Mouse (Mus musculus): ENCODE measurements at regions not wholly inside any gene's neighbourhood (a gene's known extent, or its start where the extent isn't known, plus 50 kb on each side); places are given as distances from the start of the nearest gene placed in this dataset.

GRCm38 (mm10) chr16:86604166-86604565 is 702.5 kb upstream of the Adamts5 start:
- DNase-seq: peak; percentile 54
- intact Hi-C loops (cut with DNase I): no loop called here

GRCm38 (mm10) chr16:86594992-86595391 is 693.4 kb upstream of the Adamts5 start:
- no peak for DNase-seq
- intact Hi-C loops (cut with DNase I): no loop called here

GRCm38 (mm10) chr16:86586044-86586443 is 684.4 kb upstream of the Adamts5 start:
- intact Hi-C loops (cut with DNase I): no loop called here
- DNase-seq: no peak

- intact Hi-C loops (cut with DNase I): no loop called here
- DNase-seq: no peak
These were observed 676.7 kb upstream of the Adamts5 start for GRCm38 (mm10) chr16:86578281-86578680.

- intact Hi-C loops (cut with DNase I): no loop called here
- no peak for DNase-seq
These were observed 645.9 kb upstream of the Adamts5 start for GRCm38 (mm10) chr16:86547465-86548043.

- DNase-seq: no peak
- intact Hi-C loops (cut with DNase I): no loop called here
These were observed 645.3 kb upstream of the Adamts5 start for GRCm38 (mm10) chr16:86546905-86547304.

GRCm38 (mm10) chr16:86544121-86544520 is 642.5 kb upstream of the Adamts5 start:
- intact Hi-C loops (cut with DNase I): no loop called here
- DNase-seq: no peak

GRCm38 (mm10) chr16:86536479-86536878 is 634.9 kb upstream of the Adamts5 start:
- DNase-seq: no peak
- intact Hi-C loops (cut with DNase I): no loop called here

GRCm38 (mm10) chr16:86524135-86524534 is 622.5 kb upstream of the Adamts5 start:
- intact Hi-C loops (cut with DNase I): no loop called here
- no peak for DNase-seq

GRCm38 (mm10) chr16:86516935-86517334 is 615.3 kb upstream of the Adamts5 start:
- no peak for DNase-seq
- intact Hi-C loops (cut with DNase I): no loop called here

- DNase-seq: no peak
These were observed 614.5 kb upstream of the Adamts5 start for GRCm38 (mm10) chr16:86516144-86516543.

GRCm38 (mm10) chr16:86501074-86501952 is 599.7 kb upstream of the Adamts5 start:
- intact Hi-C loops (cut with DNase I): no loop called here
- no peak for DNase-seq

More at GRCm38 (mm10) chr16:86516144-86516543, 614.5 kb upstream of the Adamts5 start:
- intact Hi-C loops (cut with DNase I): no loop called here

- DNase-seq: no peak
- intact Hi-C loops (cut with DNase I): no loop called here
These were observed 573.5 kb upstream of the Adamts5 start for GRCm38 (mm10) chr16:86475145-86475544.

GRCm38 (mm10) chr16:86473059-86473740 is 571.6 kb upstream of the Adamts5 start:
- DNase-seq: peak; percentile 8
- intact Hi-C loops (cut with DNase I): no loop called here

GRCm38 (mm10) chr16:86461073-86461472 is 559.4 kb upstream of the Adamts5 start:
- no peak for DNase-seq
- intact Hi-C loops (cut with DNase I): no loop called here

GRCm38 (mm10) chr16:86456649-86457048 is 555.0 kb upstream of the Adamts5 start:
- DNase-seq: no peak

GRCm38 (mm10) chr16:86454810-86455209 is 553.2 kb upstream of the Adamts5 start:
- intact Hi-C loops (cut with DNase I): no loop called here
- DNase-seq: no peak

More at GRCm38 (mm10) chr16:86456649-86457048, 555.0 kb upstream of the Adamts5 start:
- intact Hi-C loops (cut with DNase I): no loop called here

GRCm38 (mm10) chr16:86454031-86454430 is 552.4 kb upstream of the Adamts5 start:
- no peak for DNase-seq
- intact Hi-C loops (cut with DNase I): no loop called here

GRCm38 (mm10) chr16:86448478-86449160 is 547.0 kb upstream of the Adamts5 start:
- no peak for DNase-seq
- intact Hi-C loops (cut with DNase I): no loop called here

GRCm38 (mm10) chr16:86419458-86419857 is 517.8 kb upstream of the Adamts5 start:
- DNase-seq: peak; percentile 79
- intact Hi-C loops (cut with DNase I): loop anchor here (1.0 kb wide), 1 partner anchor 599 kb away; no protein-coding TSS in a partner anchor

GRCm38 (mm10) chr16:86404309-86404708 is 502.7 kb upstream of the Adamts5 start:
- DNase-seq: no peak
- intact Hi-C loops (cut with DNase I): no loop called here

All from left cerebral cortex, postnatal 4 days (tissue).